Mouse (Mus musculus): ENCODE data around the gene Atp5b. TPM values are rescaled to one million over a fixed set of nuclear protein-coding genes. Genes with fewer than 3 reads are reported as not detected.

Atp5b gene
- polyA plus RNA-seq, 1 experiment from 2014 or later = 2,005 TPM

- under 1% methylated on average over 63 of the region's 88 CpGs for WGBS
- H3K9me3 ChIP-seq = no peaks in the 10 kb centered on the region
- H3K36me3 ChIP-seq = peaks cover 31% of the 10 kb centered on the region
- ATAC-seq = peak; percentile 49
- no peaks in the 10 kb centered on the region for H3K27me3 ChIP-seq
- peak overlapping the region; percentile 74 for H3K9ac ChIP-seq (replicated peaks)
- peak overlapping the region; percentile 92 for H3K4me2 ChIP-seq (replicated peaks)
- peaks cover 46% of the 10 kb centered on the region for H3K4me1 ChIP-seq (replicated peaks)
- H3K27ac ChIP-seq = peak overlapping the region; percentile 84
- peak overlapping the region; percentile 71 for H3K4me3 ChIP-seq (replicated peaks)
Measured at GRCm38 (mm10) chr10:128092506-128093495, 9.7 kb downstream of the Atp5b start.

GRCm38 (mm10) chr10:128093496-128094294, 10.6 kb downstream of the Atp5b start:
- no peaks in the 10 kb centered on the region for H3K27me3 ChIP-seq
- peak overlapping the region; percentile 71 for H3K4me3 ChIP-seq (replicated peaks)
- H3K9ac ChIP-seq (replicated peaks) = peak overlapping the region; percentile 74
- peak overlapping the region; percentile 84 for H3K27ac ChIP-seq
- peaks cover 22% of the 10 kb centered on the region for H3K36me3 ChIP-seq
- no peak for ATAC-seq
- peaks cover 55% of the 10 kb centered on the region for H3K4me1 ChIP-seq (replicated peaks)
- no peaks in the 10 kb centered on the region for H3K9me3 ChIP-seq
- 23% methylated on average over 13 of the region's 13 CpGs for WGBS
- peak overlapping the region; percentile 92 for H3K4me2 ChIP-seq (replicated peaks)

GRCm38 (mm10) chr10:128094340-128094968, 11.4 kb downstream of the Atp5b start:
- Histone ChIP-seq H3K4me2 (replicated peaks) (peak overlapping the region; percentile 92), H3K36me3 (peaks cover 14% of the 10 kb centered on the region), H3K27me3 (no peaks in the 10 kb centered on the region), H3K27ac (peak overlapping the region; percentile 51; the same call in 1 of the 2 replicates), H3K4me3 (replicated peaks) (peak overlapping the region; percentile 71), H3K9ac (replicated peaks) (peak overlapping the region; percentile 8; the same call in 1 of the 2 replicates), H3K4me1 (replicated peaks) (peaks cover 58% of the 10 kb centered on the region), H3K9me3 (no peaks in the 10 kb centered on the region)
- WGBS = 9% methylated on average over 19 of the region's 19 CpGs
- peak; percentile 41 for ATAC-seq

GRCm38 (mm10) chr10:128095003-128095636, 12.0 kb downstream of the Atp5b start:
- Histone ChIP-seq H3K27ac (no peak overlapping the region), H3K27me3 (no peaks in the 10 kb centered on the region), H3K9ac (replicated peaks) (no peak overlapping the region), H3K4me2 (replicated peaks) (peak overlapping the region; percentile 92), H3K9me3 (no peaks in the 10 kb centered on the region), H3K4me3 (replicated peaks) (peak overlapping the region; percentile 71; the same call in 1 of the 2 replicates), H3K36me3 (peaks cover 8% of the 10 kb centered on the region), H3K4me1 (replicated peaks) (peaks cover 58% of the 10 kb centered on the region)
- no peak for ATAC-seq
- WGBS = 18% methylated on average over 9 of the region's 9 CpGs

GRCm38 (mm10) chr10:128096313-128096692, 13.2 kb downstream of the Atp5b start:
- peak overlapping the region; percentile 99; the same call in 1 of the 2 replicates for H3K4me3 ChIP-seq (replicated peaks)
- peak overlapping the region; percentile 76 for H3K4me2 ChIP-seq (replicated peaks)
- WGBS = 22% methylated on average over 4 of the region's 4 CpGs
- no peaks in the 10 kb centered on the region for H3K9me3 ChIP-seq
- H3K27ac ChIP-seq = 0 out of 2 replicates have a peak overlapping the region, but pooled peaks have one; percentile 19
- H3K27me3 ChIP-seq = no peaks in the 10 kb centered on the region
- no peaks in the 10 kb centered on the region for H3K36me3 ChIP-seq
- H3K4me1 ChIP-seq (replicated peaks) = peaks cover 50% of the 10 kb centered on the region
- ATAC-seq = no peak
- no peak overlapping the region for H3K9ac ChIP-seq (replicated peaks)

- WGBS = under 1% methylated on average over 79 of the region's 86 CpGs
- H3K9ac ChIP-seq (replicated peaks) = peak overlapping the region; percentile 93
- peak; percentile 81 for ATAC-seq
Measured at GRCm38 (mm10) chr10:128096693-128097586, 13.9 kb downstream of the Atp5b start.

GRCm38 (mm10) chr10:128097587-128097971, 14.5 kb downstream of the Atp5b start:
- no peaks in the 10 kb centered on the region for H3K36me3 ChIP-seq
- peaks cover 39% of the 10 kb centered on the region for H3K4me1 ChIP-seq (replicated peaks)
- H3K9me3 ChIP-seq = no peaks in the 10 kb centered on the region
- no peaks in the 10 kb centered on the region for H3K27me3 ChIP-seq
- H3K9ac ChIP-seq (replicated peaks) = peak overlapping the region; percentile 93
- WGBS = 0% methylated on average over 13 of the region's 13 CpGs
- H3K27ac ChIP-seq = peak overlapping the region; percentile 84
- no peak for ATAC-seq
- peak overlapping the region; percentile 76 for H3K4me2 ChIP-seq (replicated peaks)
- H3K4me3 ChIP-seq (replicated peaks) = peak overlapping the region; percentile 99

More at GRCm38 (mm10) chr10:128096693-128097586, 13.9 kb downstream of the Atp5b start:
- H3K27ac ChIP-seq = peak overlapping the region; percentile 84
- no peaks in the 10 kb centered on the region for H3K9me3 ChIP-seq
- peaks cover 43% of the 10 kb centered on the region for H3K4me1 ChIP-seq (replicated peaks)
- peak overlapping the region; percentile 99 for H3K4me3 ChIP-seq (replicated peaks)
- no peaks in the 10 kb centered on the region for H3K27me3 ChIP-seq
- H3K4me2 ChIP-seq (replicated peaks) = peak overlapping the region; percentile 76
- no peaks in the 10 kb centered on the region for H3K36me3 ChIP-seq

- WGBS = 89% methylated on average over 4 of the region's 4 CpGs
- no peak for ATAC-seq
- no peak overlapping the region for H3K4me3 ChIP-seq (replicated peaks)
- no peaks in the 10 kb centered on the region for H3K4me1 ChIP-seq (replicated peaks)
- H3K4me2 ChIP-seq (replicated peaks) = no peak overlapping the region
- H3K27me3 ChIP-seq = no peaks in the 10 kb centered on the region
- peaks cover 55% of the 10 kb centered on the region for H3K36me3 ChIP-seq
- H3K27ac ChIP-seq = no peak overlapping the region
- no peak overlapping the region for H3K9ac ChIP-seq (replicated peaks)
- no peaks in the 10 kb centered on the region for H3K9me3 ChIP-seq
Measured at GRCm38 (mm10) chr10:128110103-128110761, 27.2 kb downstream of the Atp5b start.

GRCm38 (mm10) chr10:128111227-128111626, 28.2 kb downstream of the Atp5b start:
- no peaks in the 10 kb centered on the region for H3K4me1 ChIP-seq (replicated peaks)
- H3K9ac ChIP-seq (replicated peaks) = no peak overlapping the region
- ATAC-seq = no peak
- H3K4me3 ChIP-seq (replicated peaks) = no peak overlapping the region
- peaks cover 65% of the 10 kb centered on the region for H3K36me3 ChIP-seq
- no peaks in the 10 kb centered on the region for H3K9me3 ChIP-seq
- no peak overlapping the region for H3K4me2 ChIP-seq (replicated peaks)
- H3K27me3 ChIP-seq = no peaks in the 10 kb centered on the region
- H3K27ac ChIP-seq = no peak overlapping the region

- ATAC-seq = no peak
- Histone ChIP-seq H3K36me3 (peaks cover 98% of the 10 kb centered on the region), H3K27ac (no peak overlapping the region), H3K27me3 (no peaks in the 10 kb centered on the region), H3K9me3 (no peaks in the 10 kb centered on the region), H3K4me2 (replicated peaks) (no peak overlapping the region), H3K9ac (replicated peaks) (0 out of 2 replicates have a peak overlapping the region, but pooled peaks have one; percentile 3), H3K4me1 (replicated peaks) (no peaks in the 10 kb centered on the region), H3K4me3 (replicated peaks) (no peak overlapping the region)
- WGBS = 94% methylated on average over 7 of the region's 7 CpGs
Measured at GRCm38 (mm10) chr10:128123833-128124232, 40.8 kb downstream of the Atp5b start.
